Mouse (Mus musculus) natural killer cell, adult 2 months (primary cell): ENCODE data around the gene Rsad1.

Source experiments
- DNase-seq, 2 experiments: peaks; one replicate each; pipeline ENCODE4 v3.0.0; 2022; ENCODE audit warnings: low spot score in 2 of 2

The Rsad1 gene

GRCm38 (mm10) chr11:94548041-94548784 is 842 bp downstream of the Rsad1 start:
- DNase-seq, result no peak

GRCm38 (mm10) chr11:94547271-94547670 is 1.8 kb downstream of the Rsad1 start:
- no peak for DNase-seq

GRCm38 (mm10) chr11:94546381-94546780 is 2.7 kb downstream of the Rsad1 start:
- DNase-seq, result no peak

GRCm38 (mm10) chr11:94544422-94544821 is 4.6 kb downstream of the Rsad1 start:
- DNase-seq, result no peak

GRCm38 (mm10) chr11:94543932-94544331 is 5.1 kb downstream of the Rsad1 start:
- peak; percentile 76 to 77 for DNase-seq

- DNase-seq, result no peak
These were observed 5.7 kb downstream of the Rsad1 start for GRCm38 (mm10) chr11:94543344-94543743.

GRCm38 (mm10) chr11:94542400-94542799 is 6.7 kb downstream of the Rsad1 start:
- DNase-seq, result no peak

- no peak for DNase-seq
These were observed 9.3 kb downstream of the Rsad1 start for GRCm38 (mm10) chr11:94539761-94540160.

GRCm38 (mm10) chr11:94538733-94539292 is 10.2 kb downstream of the Rsad1 start:
- DNase-seq, result no peak

- DNase-seq, result no peak
These were observed 15.9 kb downstream of the Rsad1 start for GRCm38 (mm10) chr11:94533171-94533570.

GRCm38 (mm10) chr11:94528879-94529278 is 20.2 kb downstream of the Rsad1 start:
- no peak for DNase-seq

GRCm38 (mm10) chr11:94526171-94526879 is 22.7 kb downstream of the Rsad1 start:
- DNase-seq, result no peak

- DNase-seq, result peak; percentile 75 to 88
These were observed 27.7 kb downstream of the Rsad1 start, which contains the start of gene Mycbpap for GRCm38 (mm10) chr11:94521219-94521843. Mycbpap (minus strand) TSS chr11:94521742.

GRCm38 (mm10) chr11:94513452-94513851 is 35.6 kb downstream of the Rsad1 start:
- no peak for DNase-seq

GRCm38 (mm10) chr11:94508976-94509375 is 40.1 kb downstream of the Rsad1 start:
- DNase-seq, result no peak

- no peak for DNase-seq
These were observed 47.6 kb downstream of the Rsad1 start for GRCm38 (mm10) chr11:94501482-94501881.

- DNase-seq, result no peak
These were observed 48.7 kb downstream of the Rsad1 start for GRCm38 (mm10) chr11:94500362-94500761.

GRCm38 (mm10) chr11:94499661-94500152 is 49.3 kb downstream of the Rsad1 start, which contains the start of gene Epn3:
Epn3 (minus strand) TSS chr11:94499974.
- DNase-seq, result no peak

- no peak for DNase-seq
These were observed 50.0 kb downstream of the Rsad1 start for GRCm38 (mm10) chr11:94499035-94499434.

- no peak for DNase-seq
These were observed 50.7 kb downstream of the Rsad1 start for GRCm38 (mm10) chr11:94498093-94498996.

GRCm38 (mm10) chr11:94495415-94495814 is 53.6 kb downstream of the Rsad1 start:
- DNase-seq, result no peak
